8 mouse cellular contexts compared by ENCODE assay signal in genomic region chrX:79516977-79517645, GRCm38 (mm10). TPM values are rescaled to one million over a fixed set of nuclear protein-coding genes. Genes with fewer than 3 reads are reported as not detected.
DNase-seq lines count a peak whose midpoint lies in the region; ATAC-seq lines count a peak whose summit lies in the region.

Gm7173 (minus strand) TSS chrX:79517285.

- no peaks in the 10 kb centered on the region for H3K4me1 ChIP-seq in intestine, embryonic 16.5 days (ENCODE audit: control insufficient read depth, insufficient read depth, low read length)

- H3K4me2 ChIP-seq in intestine, embryonic 16.5 days (ENCODE audit: low read depth, low read length): peak within 1 kb of the TSS; percentile 59

- DNase-seq in adipocyte (ENCODE audit: low spot score): peak; percentile 63
- DNase-seq in cerebellum, postnatal 14 days: peak; percentile 61 to 78
- DNase-seq in frontal cortex, postnatal 14 days (ENCODE audit: low spot score in 2 of 2): peak; percentile 11 to 21
- DNase-seq in left cerebral cortex, adult 8-10 months (ENCODE audit: low spot score in 2 of 2): peak; percentile 6 to 42
- peak; percentile 64 for DNase-seq in lung, postnatal 25 days (ENCODE audit: low spot score)
- DNase-seq in right cerebral cortex, postnatal 10 days (ENCODE audit: low spot score in 2 of 2): peak; percentile 50 to 55

- H3K4me3 ChIP-seq in intestine, embryonic 16.5 days (ENCODE audit: low read length): peak within 1 kb of the TSS; percentile 46

- no peak within 1 kb of the TSS for H3K27ac ChIP-seq in intestine, embryonic 16.5 days (ENCODE audit: low read length)

- no peaks in the 10 kb centered on the region for H3K36me3 ChIP-seq in intestine, embryonic 16.5 days (ENCODE audit: control insufficient read depth, insufficient read depth, low read length)

- peak; percentile 83 for ATAC-seq in intestine, embryonic 16.5 days
- no peak for ATAC-seq in CD4-positive, CD25-positive, alpha-beta regulatory T cell, adult 4 months

- no peaks in the 10 kb centered on the region for H3K9me3 ChIP-seq in intestine, embryonic 16.5 days (ENCODE audit: control insufficient read depth, low read length)

- H3K27me3 ChIP-seq in intestine, embryonic 16.5 days (replicated peaks; ENCODE audit: control insufficient read depth, insufficient read depth, low read length): no peaks in the 10 kb centered on the region

- no peak within 1 kb of the TSS; the same call in 1 of the 2 replicates for H3K9ac ChIP-seq in intestine, embryonic 16.5 days (ENCODE audit: low read depth, low read length)

- WGBS in intestine, embryonic 16.5 days: 21% methylated on average over 23 of the region's 23 CpGs

RNA-seq across cellular contexts. Expression of gene Gm7173, which starts in this region (rescaled TPM):
- 0.07 and 0.20 TPM in 2 replicates for polyA plus RNA-seq in intestine, embryonic 16.5 days (2015; fragmentation: Nextera tagmentation; extraction: Ambion mirVana)
- total RNA-seq in left cerebral cortex, adult 8-10 months (2022): 1 to 10 TPM in 3 of 4 experiments, under 1 TPM in 1; 0.95 to 3.2 (median 1.9) TPM
- polyA plus RNA-seq in CD4-positive, CD25-positive, alpha-beta regulatory T cell, adult 4 months (2017; shearing (Covaris generic)): not detected

Comparison
In these comparisons a context has a peak if more than half of its experiments do, and no peak if none do; other contexts are left out.
1. Peak in ATAC-seq, H3K4me3 ChIP-seq and H3K4me2 ChIP-seq in intestine, embryonic 16.5 days; RNA of the gene not detected or under 1 TPM.
2. DNase-seq: peak in every context shown above with its lines; median percentile 70 in cerebellum, postnatal 14 days; 64 in lung, postnatal 25 days; 63 in adipocyte; 52 in right cerebral cortex, postnatal 10 days; 24 in left cerebral cortex, adult 8-10 months; 16 in frontal cortex, postnatal 14 days.